Mouse (Mus musculus) stomach, postnatal 0 days (tissue): ENCODE data around the gene Cyp2d34.

ENCODE experiments used
- CTCF ChIP-seq: IDR thresholded peaks from 2 replicates; pipeline ENCODE4 v1.5.1; 2016; ENCODE audit warnings: antibody characterized with exemption, low read depth, mild to moderate bottlenecking, moderate library complexity
- EP300 ChIP-seq: optimal IDR thresholded peaks from 2 replicates; pipeline ENCODE3; 2016; ENCODE audit warnings: antibody characterized with exemption

DNA sequence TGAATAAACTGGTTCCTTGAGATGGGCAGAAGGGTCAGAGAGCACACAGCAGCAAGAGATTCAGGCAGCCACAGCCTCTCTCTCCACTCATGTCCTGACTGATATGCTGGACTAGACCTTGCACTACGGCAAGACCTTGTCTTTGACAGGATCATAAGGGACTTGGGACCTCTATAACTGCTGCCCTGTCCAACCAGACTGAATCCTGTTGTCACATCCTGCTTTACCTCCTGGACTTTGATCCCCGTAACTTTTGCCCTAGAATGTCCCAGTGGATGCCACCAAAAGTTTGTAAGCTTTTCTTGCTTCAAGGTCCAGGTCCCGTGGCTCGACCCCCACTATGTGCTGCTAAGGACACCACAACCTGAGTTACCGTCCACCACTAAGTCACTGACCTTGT is 20.6 kb upstream of the Cyp2d34 start:
- TF ChIP-seq CTCF (no peak), EP300 (no peak)
